11 mouse cellular contexts compared by ENCODE assay signal in the genomic region with DNA sequence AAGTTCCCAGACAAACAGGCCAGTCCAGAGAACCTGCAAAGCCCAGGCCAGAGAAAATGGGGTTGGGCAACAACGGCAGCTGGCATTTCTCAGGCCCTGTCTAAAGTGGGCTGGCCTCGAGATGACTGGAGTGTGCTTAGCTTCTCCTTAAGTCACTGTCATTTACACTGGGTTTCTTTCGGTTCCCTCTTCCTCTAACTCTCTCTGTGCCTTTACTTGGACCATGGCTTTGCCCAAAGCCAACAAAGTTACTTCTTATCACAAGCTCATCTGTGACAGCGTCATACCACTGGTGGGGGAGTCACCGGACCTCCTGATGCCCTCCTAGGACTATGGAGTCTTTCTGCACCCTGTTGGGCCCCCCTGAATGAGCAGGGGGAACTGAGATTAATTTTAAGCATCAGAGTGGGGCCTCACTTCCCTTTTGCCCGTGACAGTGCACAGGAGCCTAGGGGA. TPM values are rescaled to one million over a fixed set of nuclear protein-coding genes. Genes with fewer than 3 reads are reported as not detected.
A peak's percentile ranks its signal among the peaks of the same experiment; 100 is the strongest.
DNase-seq lines count a peak whose midpoint lies in the region; ATAC-seq lines count a peak whose summit lies in the region.
"Had no signal": no experiment of that assay in that cellular context is flagged by ENCODE, and none has a peak within 500 bp of the region (broad histone marks: within the 10 kb centered on the region; RNA-seq: fewer than 3 reads in every experiment).

No protein-coding gene starts in this region.

- no peak for DNase-seq in kidney, adult 8-10 months
- DNase-seq in MN1 (ENCODE audit: low spot score), result peak; percentile 75
- DNase-seq in heart, adult 9 months (ENCODE audit: low spot score in 2 of 2), result peak; percentile 63 to 70
- DNase-seq in hindbrain, embryonic 10.5 days (ENCODE audit: low spot score), result no peak
- DNase-seq in cerebellum, adult 18-20 months, result no peak
- no peak for DNase-seq in ovary, postnatal 14 days (ENCODE audit: low spot score)
- DNase-seq: cerebellum, adult 11 months had no signal

- 32% methylated on average over 6 of the region's 6 CpGs for whole genome bisulfite sequencing in kidney, embryonic 16.5 days
- WGBS in hindbrain, embryonic 10.5 days, result 75% methylated on average over 6 of the region's 6 CpGs

- H3K9me3 ChIP-seq in kidney, embryonic 16.5 days (ENCODE audit: low read length), result no peaks in the 10 kb centered on the region
- peaks cover 4% of the 10 kb centered on the region; the same call in 1 of the 2 replicates for H3K9me3 ChIP-seq in hindbrain, embryonic 10.5 days
- H3K9me3 ChIP-seq: limb, embryonic 12.5 days had no signal

- H3K27me3 ChIP-seq in kidney, embryonic 16.5 days (ENCODE audit: insufficient read depth, low read length), result peaks cover 25% of the 10 kb centered on the region
- H3K27me3 ChIP-seq in hindbrain, embryonic 10.5 days (ENCODE audit: insufficient read depth, poor library complexity, severe bottlenecking), result peaks cover 81% of the 10 kb centered on the region

- H3K4me3 ChIP-seq in kidney, embryonic 16.5 days (ENCODE audit: low read length), result no peak overlapping the region
- no peak overlapping the region for H3K4me3 ChIP-seq in hindbrain, embryonic 10.5 days
- H3K4me3 ChIP-seq: limb, embryonic 12.5 days had no signal

- H3K27ac ChIP-seq in kidney, embryonic 16.5 days (ENCODE audit: low read length), result peak overlapping the region; percentile 19; the same call in 1 of the 2 replicates
- no peak overlapping the region for H3K27ac ChIP-seq in hindbrain, embryonic 10.5 days
- H3K27ac ChIP-seq: limb, embryonic 12.5 days had no signal

- no peak for ATAC-seq in kidney, embryonic 16.5 days (ENCODE audit: low FRiP score, low TSS enrichment)
- ATAC-seq in megakaryocyte, adult 5-6 weeks (ENCODE audit: poor library complexity, severe bottlenecking), result peak; percentile 57

- H3K4me1 ChIP-seq in kidney, embryonic 16.5 days (ENCODE audit: insufficient read depth, low read length), result peaks cover 32% of the 10 kb centered on the region
- peaks cover 34% of the 10 kb centered on the region for H3K4me1 ChIP-seq in hindbrain, embryonic 10.5 days (replicated peaks)

- H3K9ac ChIP-seq in kidney, embryonic 16.5 days (replicated peaks; ENCODE audit: low read length), result no peak overlapping the region
- H3K9ac ChIP-seq: limb, embryonic 12.5 days had no signal

- no peak overlapping the region for H3K4me2 ChIP-seq in kidney, embryonic 16.5 days (replicated peaks; ENCODE audit: low read depth, low read length)
- H3K4me2 ChIP-seq: limb, embryonic 12.5 days had no signal

- H3K36me3 ChIP-seq in kidney, embryonic 16.5 days (ENCODE audit: insufficient read depth, low read length), result no peaks in the 10 kb centered on the region
- no peaks in the 10 kb centered on the region for H3K36me3 ChIP-seq in hindbrain, embryonic 10.5 days
- H3K36me3 ChIP-seq: limb, embryonic 12.5 days had no signal

RNA-seq across cellular contexts. Expression of a gene that starts 2.4 kb away (rescaled TPM):
- polyA plus RNA-seq in kidney, embryonic 16.5 days (2015; fragmentation: Nextera tagmentation; extraction: Ambion mirVana), result 6.0 and 8.0 TPM in 2 replicates
- 133 and 149 TPM in 2 replicates for total RNA-seq in megakaryocyte, adult 5-6 weeks (2015)
- 231 and 243 TPM in 2 replicates for total RNA-seq in megakaryocyte, adult 5-6 weeks (2017)
- polyA plus RNA-seq in hindbrain, embryonic 10.5 days (2016; fragmentation: Nextera tagmentation; extraction: Ambion mirVana), result 2.8 and 3.1 TPM in 2 replicates

RNA-seq across cellular contexts. Expression of a gene that starts 16.3 kb away (rescaled TPM):
- 34.5 and 36.3 TPM in 2 replicates for polyA plus RNA-seq in kidney, embryonic 16.5 days (2015; fragmentation: Nextera tagmentation; extraction: Ambion mirVana)
- total RNA-seq in megakaryocyte, adult 5-6 weeks (2015), result not detected in 2 replicates
- total RNA-seq in megakaryocyte, adult 5-6 weeks (2017), result not detected in 2 replicates
- polyA plus RNA-seq in hindbrain, embryonic 10.5 days (2016; fragmentation: Nextera tagmentation; extraction: Ambion mirVana), result 13.5 TPM in 2 replicates

RNA-seq across cellular contexts. Expression of a gene that starts 52.8 kb away (rescaled TPM):
- 0.30 and 0.37 TPM in 2 replicates for polyA plus RNA-seq in kidney, embryonic 16.5 days (2015; fragmentation: Nextera tagmentation; extraction: Ambion mirVana)
- total RNA-seq in megakaryocyte, adult 5-6 weeks (2015), result 0.67 TPM in 1 of 2 replicates, not detected in the other
- 0.29 TPM in 1 of 2 replicates, not detected in the other for total RNA-seq in megakaryocyte, adult 5-6 weeks (2017)
- polyA plus RNA-seq in hindbrain, embryonic 10.5 days (2016; fragmentation: Nextera tagmentation; extraction: Ambion mirVana), result not detected in 2 replicates
- total RNA-seq: gastrocnemius, adult 8-10 months had no signal

RNA-seq across cellular contexts. Expression of a gene that starts 56.5 kb away (rescaled TPM):
- polyA plus RNA-seq in kidney, embryonic 16.5 days (2015; fragmentation: Nextera tagmentation; extraction: Ambion mirVana), result 302 and 320 TPM in 2 replicates
- 238 and 251 TPM in 2 replicates for total RNA-seq in megakaryocyte, adult 5-6 weeks (2015)
- total RNA-seq in megakaryocyte, adult 5-6 weeks (2017), result 225 and 238 TPM in 2 replicates
- polyA plus RNA-seq in hindbrain, embryonic 10.5 days (2016; fragmentation: Nextera tagmentation; extraction: Ambion mirVana), result 226 and 252 TPM in 2 replicates

Comparison
In these comparisons a context has a peak if more than half of its experiments do, and no peak if none do; other contexts are left out.
1. DNase-seq: peak in MN1 (single experiment) and heart, adult 9 months (2 of 2); none in kidney, adult 8-10 months (0 of 2), hindbrain, embryonic 10.5 days (single experiment), cerebellum, adult 18-20 months (0 of 2) and ovary, postnatal 14 days (single experiment).